Mouse (Mus musculus) kidney, postnatal 4 days (tissue): ENCODE measurements at regions not wholly inside any gene's neighbourhood (a gene's known extent, or its start where the extent isn't known, plus 50 kb on each side); places are given as distances from the start of the nearest gene placed in this dataset.

Source experiments
- DNase-seq, 2 experiments: peaks; one replicate each; pipeline ENCODE4 v3.0.0; 2021; ENCODE audit warnings: mixed read lengths in 2 of 2

DNA sequence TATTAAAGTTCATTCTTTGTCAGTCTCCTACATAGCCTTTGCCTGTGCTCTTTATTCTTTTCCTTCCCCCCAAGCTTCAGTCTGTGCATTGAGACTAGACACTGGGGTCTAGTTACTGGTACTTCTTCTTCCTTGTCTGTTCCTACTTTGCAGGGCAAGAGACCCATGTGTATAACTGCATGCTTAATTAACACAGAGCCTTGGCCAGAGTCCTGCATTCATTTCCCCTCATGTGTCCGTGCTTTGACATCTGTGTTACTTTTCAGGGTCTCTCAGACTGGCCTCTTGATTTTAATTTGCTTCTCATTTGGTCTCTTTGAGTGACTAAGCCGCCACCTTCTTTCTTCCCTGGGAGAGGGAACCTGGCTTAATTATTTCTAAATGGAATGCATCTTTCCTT, 208.4 kb upstream of the Ldb2 start:
- no peak for DNase-seq

DNA sequence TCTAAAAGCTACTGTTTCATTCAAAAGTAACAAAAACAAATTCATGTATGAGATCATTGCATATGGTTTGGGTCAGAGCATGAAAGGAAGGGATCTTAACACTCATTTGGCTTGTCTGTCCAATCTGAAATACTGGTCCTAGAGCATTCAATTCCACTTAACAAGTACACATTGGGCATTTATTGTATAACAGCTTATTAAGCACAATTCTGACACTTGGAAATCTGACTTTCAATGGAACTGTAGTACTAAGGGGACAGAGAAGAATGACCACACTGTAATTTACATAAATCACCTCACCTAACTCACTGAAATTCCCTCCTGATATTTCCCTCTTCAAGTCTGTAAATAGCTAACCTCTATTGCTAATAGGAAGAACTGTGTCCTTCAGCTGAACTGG, 201.5 kb upstream of the Ldb2 start:
- no peak for DNase-seq

DNA sequence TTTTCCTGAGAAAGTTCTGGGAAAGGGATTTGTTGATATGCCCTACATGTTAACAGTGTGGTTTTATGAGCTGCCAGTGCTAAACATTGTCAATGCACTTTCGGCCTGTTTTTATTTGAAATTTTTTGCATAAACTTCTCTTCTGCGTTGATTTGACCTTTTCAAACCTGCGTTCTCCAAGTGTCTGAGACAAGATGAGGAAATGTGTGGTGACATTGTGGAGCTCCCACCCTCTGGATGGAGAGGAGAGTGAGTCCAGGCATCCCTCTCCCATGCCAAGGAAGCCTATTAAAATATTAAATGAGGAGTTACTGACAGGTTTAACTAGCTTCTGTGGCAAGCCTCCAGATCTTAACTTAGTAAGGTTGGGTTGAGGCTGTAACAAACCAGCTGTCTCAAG, 199.6 kb upstream of the Ldb2 start:
- no peak for DNase-seq

DNA sequence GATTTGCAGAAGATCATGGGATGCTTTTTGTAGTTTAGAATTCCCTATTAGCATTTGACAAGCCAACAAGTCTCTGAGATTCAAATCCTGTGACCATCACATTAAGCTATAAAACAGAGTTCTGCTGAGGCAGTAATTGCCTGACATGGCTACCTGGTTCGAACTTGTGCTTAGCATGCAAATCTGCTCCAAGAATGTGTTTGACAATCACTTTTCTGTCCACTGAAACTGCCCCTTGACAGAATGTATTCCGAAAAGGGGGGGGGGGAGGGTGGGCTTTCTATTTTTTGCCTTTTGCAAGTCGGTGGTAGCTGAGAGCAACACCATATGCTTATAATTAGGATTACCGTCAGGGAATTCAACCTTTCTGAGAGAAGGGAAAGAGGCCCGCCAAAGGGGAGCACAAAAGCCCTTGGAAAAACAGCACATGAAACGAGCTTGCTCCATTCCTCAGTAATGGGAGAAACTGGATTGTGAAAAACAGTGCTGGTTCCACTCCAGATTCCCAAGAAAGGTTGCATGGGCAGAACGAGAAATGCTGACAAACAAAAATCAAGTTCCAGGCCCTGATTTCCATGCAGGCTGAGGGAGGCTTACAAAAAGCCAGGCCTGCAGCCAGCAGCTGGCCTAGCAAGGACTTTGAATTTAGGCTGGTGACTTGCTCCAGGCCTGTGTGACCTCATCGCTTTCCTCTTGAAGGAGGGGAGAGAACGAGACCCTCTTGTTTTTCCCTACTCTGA, 176.1 kb upstream of the Ldb2 start:
- peak; percentile 7 to 12 for DNase-seq

DNA sequence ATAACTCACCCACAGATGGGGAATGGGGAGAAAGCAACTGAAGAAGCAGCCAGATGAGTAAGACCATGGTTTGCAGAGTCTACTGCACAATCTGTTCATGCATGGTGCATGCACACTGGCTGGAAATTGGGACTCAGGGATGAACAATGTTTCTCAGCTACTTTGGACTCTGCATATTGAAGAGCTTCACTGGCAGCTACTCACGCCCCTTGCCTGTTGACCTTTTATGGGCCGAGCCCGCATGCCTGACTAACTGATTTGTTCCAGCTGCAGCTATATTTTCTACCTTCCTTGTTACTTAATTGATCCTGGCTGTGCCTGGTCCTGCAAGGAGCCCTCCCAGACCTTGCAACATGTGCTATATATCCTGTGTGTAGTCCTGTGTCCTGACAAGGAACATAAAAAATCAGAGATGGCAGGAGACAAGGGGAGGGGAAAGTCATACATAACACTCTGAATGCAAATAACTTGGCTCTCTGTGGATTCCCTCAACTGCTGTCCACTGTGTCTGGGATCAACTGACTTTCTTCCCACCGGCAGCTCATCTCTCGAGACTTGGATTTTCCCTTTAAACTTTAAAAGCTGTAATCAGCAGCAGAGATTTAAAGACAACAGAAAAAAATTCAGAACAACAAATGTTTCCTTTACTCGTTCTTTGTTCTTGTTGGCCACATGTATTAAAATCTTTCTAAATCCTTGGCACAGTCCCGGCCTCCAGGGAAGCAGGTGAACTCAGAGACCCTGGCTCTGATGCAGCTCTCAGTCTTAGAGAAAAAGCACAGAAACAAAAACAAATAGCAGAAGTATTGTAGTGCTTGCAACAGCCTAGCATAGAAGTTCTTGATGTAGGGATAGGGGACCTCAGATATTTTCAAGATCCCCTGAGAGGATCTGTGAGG, 143.8 kb upstream of the Ldb2 start:
- peak; percentile 31 to 50 for DNase-seq

DNA sequence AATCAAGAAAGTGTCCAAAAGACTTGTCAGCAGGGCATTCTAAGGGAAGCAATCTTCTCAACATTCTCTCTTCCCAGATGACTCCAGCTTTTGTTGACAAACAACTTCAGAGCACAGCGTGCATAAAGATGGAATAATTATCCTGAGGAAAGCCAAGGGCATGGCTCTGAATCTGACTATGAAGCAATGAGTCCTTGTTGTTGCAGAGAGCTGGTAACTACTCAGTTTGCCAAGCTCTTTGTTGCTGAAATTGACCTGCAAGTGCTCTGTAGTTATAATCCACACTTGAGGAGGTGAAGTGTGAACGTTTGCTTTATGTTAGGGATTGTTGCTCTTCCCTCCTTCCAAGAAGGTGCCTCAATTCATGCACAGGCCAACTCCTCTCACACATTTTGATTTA, 143.1 kb upstream of the Ldb2 start:
- DNase-seq = no peak

DNA sequence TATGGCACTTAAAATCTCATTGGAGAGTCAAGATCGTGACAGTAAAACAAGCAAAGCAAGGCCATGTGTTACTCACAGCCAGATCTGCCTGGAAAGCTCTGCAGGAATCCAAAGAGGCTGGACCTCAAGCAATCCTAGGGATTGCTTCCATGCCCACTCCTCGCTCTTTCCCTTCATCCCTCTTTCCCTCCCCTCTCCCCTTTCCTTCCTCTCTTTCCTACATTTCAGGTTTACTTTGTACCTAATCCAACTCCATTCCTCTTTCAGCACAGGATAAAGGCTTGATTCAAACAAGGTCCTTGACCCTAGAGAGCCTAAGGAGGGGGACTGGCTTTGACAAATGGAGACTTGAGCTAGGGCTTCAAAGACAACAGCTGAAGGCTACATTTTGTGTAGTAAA, 126.0 kb upstream of the Ldb2 start:
- no peak for DNase-seq

DNA sequence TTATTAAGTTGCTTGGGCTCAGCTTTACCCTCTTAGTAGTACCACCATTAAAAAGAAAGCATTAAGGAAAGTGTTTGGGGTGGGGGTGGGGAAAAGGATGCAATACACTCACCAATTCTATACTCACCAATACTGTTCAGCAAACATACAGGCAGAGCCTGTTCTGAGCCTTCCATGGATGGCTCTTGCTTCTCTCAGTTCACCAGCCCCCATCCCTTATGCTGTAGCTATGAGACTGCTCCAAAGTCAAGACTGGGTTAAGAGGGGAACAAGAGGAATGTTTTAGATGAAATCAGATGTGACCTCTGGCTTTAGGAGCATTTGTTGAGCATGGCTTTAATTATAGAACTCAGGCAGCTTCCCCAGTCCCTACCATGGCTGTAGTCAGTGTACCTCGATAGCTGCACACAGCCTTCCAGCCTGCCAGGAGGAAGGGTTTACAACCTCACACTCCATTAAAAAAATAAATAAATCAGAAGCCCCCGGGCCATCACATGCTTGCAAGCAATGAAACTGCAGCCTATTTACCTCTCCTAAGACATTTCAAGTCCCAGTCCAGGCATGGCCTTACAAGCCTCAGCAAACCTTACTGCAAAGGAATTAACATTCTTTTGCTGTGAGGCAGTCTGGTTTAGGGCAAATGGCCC, 122.8 kb upstream of the Ldb2 start:
- DNase-seq = peak in 1 of 2 experiments; percentile 26

DNA sequence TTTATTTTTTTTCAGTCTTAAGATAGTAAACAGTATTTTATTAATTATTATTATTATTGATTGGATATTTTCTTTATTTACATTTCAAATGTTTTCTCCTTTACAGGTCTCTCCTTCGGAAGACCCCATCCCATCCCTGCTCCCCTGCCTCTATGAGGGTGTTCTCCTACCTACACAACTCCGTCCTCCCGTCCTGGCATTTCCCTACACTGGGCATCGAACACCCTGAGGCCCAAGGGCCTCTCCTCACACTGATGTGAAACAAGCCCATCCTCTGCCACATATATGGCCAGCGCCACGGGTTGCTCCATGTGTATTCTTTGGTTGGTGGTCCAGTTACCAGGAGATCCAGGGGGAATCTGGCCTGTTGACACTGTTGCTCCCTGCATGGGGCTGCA, 118.3 kb upstream of the Ldb2 start:
- no peak for DNase-seq

DNA sequence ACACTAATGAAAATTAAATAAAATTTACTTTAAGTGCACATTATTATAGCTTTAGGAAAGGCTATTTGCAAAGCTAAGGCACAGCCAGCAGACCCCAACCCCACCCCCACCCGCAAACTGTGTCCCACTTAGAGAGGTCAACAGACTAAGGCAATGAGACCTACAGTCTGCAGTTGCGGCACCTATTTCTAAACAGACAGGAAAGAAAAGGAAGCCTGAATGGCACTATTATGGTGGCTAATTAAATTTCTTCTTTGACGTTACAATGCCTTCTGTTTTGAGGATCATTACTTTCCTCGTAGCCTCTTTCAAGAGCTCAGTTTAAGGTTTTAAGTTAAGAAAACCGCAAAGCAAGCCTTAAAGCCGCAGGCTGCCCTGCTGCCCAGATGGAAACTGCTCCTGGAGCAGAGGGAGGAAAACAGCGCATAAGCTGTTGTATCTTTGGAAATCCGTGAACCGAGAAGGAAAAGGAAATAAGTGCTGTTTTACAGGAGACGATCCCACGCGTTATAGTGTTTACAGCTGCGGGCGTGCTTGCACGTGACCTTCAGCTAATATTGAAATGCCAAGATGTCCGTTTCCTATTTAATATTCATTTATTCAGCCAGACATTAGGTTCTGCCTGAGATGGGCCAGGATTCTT, 117.8 kb upstream of the Ldb2 start:
- DNase-seq = peak in 1 of 2 experiments; percentile 19

DNA sequence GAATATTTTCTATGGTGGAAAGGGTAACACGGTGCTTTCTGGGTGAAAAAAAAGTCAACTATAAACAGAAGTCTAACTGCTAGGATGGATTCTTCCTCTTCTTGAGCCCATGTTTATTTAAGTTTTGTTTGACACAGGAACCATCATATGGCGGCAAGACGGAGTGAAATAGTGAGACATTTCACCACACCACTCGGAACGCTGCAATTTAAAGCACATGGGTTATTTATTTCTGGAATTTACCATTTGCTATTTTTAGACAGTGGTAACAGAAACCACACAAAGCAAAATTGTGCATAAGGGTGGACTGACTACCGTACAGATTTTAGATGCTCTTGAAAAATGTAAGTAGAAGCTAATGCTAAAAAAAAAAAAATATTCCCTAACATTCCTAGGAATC, 103.1 kb upstream of the Ldb2 start:
- no peak for DNase-seq

DNA sequence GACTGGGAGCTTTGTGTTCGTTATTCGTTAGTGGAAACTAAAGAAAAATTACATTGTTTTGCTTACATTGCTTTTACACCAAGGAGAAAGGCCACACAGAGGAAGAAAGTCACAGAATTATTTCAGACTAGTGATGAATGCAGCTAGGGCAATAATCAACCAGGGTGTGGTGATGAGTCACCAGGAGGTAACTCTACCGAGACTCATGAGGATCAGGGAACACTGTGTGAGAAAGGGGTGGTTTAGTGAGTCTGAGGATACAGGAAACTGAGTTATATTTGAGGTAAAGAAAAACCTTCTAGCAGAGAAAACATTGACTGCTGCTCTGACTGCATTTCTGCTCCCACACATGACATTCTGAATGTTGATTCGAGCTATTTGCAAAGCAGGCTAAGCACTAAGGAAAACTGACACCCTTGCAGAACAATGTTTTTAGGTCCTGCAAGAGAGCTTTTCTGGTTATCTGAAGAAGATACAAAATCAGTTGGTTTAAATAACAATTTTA, 87.1 kb upstream of the Ldb2 start:
- no peak for DNase-seq

DNA sequence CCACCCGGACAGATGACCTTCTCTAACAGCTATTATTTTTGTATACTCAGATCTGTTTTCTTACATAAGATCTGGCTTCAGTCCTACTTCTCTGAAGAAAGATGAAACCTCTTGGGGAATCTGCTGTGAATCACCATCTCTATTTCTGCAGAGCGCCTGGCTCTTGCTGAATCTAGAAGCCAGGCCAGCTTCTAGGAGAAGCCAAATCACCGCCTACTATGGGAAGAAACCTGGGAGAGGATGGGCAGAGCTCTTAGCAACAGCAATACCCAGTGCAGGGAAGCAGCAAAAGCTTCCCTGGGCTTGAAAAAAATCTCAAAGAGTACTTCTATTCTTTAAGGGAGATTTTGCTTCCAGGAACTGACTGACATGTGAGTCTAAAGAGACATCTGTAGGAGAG, 77.5 kb upstream of the Ldb2 start:
- DNase-seq = peak in 1 of 2 experiments; percentile 4

DNA sequence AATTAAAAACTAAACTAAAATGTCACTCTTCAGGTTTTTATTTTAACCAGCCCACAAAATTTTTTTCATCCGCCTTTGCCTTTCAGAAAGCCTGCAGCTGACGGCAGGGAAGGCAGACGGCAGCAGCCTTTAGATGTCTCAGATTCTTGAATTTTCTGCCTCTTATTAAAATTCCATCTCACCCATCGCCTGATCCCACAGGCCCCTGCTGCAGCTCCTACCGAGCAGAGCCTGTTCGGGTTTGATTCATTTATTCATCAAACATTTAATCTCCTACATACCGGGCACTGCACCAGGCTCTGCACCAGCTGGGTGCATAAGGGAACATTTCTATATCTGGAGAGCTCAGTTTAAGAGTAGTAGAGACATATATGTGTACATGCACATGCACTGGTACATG, 72.8 kb upstream of the Ldb2 start:
- no peak for DNase-seq

DNA sequence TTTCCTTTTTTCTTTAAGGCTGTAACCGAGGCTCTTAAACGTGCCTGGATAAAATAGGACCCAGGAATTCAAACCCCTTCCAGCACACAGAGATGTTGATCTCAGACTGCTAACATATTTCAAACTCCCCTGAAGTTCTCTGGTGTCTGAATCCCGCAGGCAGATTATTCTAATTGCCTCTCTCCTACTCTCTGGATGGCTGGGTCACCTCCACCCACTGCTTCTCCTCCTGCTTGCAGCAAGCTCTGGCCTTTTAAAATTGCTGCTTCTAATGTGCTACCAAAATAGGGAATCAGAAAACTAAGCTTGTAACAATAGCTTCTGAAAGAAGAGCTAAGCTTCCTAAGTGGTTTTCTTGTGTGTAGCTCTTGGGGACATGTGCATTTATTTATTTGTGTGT, 64.4 kb upstream of the Ldb2 start:
- no peak for DNase-seq

DNA sequence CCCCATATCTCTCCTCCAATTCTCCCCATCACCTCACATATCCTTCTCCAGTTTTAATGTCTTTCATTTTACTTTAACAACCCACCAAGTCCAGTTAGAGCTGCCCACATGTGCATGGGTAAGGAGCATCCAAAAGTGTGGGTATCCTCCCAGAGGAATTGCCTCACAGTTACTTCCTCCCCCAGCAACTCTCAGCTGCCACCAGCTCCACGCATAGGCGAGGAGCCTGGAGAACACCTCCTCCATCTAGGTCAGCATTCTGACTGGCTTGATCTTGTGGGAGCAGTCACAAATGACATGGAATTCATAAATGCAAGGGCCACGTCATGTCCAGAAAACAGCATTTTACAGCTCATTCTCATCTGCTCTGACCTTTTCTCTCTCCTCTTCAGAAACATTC, 63.9 kb upstream of the Ldb2 start:
- DNase-seq = no peak

DNA sequence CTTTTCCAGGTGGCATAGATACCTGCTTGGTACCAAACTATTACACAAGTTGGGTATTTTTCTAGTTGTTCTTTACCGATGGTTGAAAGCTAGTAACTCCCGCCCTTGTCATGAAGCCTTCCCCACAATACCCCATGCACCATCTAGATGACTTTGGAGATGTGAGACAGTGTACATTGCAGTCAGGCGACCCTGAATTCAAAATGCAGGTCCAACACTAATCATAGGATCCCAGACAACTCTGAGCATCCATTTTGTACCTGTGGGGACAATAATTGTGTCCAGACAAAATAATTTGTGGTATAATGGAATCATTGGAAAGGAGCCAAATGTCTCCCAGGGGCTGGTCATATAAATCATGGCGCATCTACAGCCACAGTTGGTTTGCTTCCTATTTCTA, 54.7 kb upstream of the Ldb2 start:
- DNase-seq = no peak
